Mouse (Mus musculus) retina, postnatal 7 days (tissue): ENCODE data around the gene Ssmem1.

Source experiments
- DNase-seq: peaks from one replicate; pipeline ENCODE4 v3.0.0-alpha.2; 2012; ENCODE audit warnings: low read depth, low spot score

Ssmem1 gene

GRCm38 (mm10) chr6:30554092-30554491 is 44.4 kb downstream of the Ssmem1 start:
- DNase-seq: no peak

GRCm38 (mm10) chr6:30554621-30555170 is 45.0 kb downstream of the Ssmem1 start:
- no peak for DNase-seq

GRCm38 (mm10) chr6:30556080-30556479 is 46.4 kb downstream of the Ssmem1 start:
- DNase-seq: no peak

GRCm38 (mm10) chr6:30559726-30560125 is 50.1 kb downstream of the Ssmem1 start:
- DNase-seq: no peak

- DNase-seq: no peak
These were observed 52.5 kb downstream of the Ssmem1 start for GRCm38 (mm10) chr6:30562132-30562531.

- DNase-seq: no peak
These were observed 53.9 kb downstream of the Ssmem1 start for GRCm38 (mm10) chr6:30563575-30563974.

GRCm38 (mm10) chr6:30564051-30564450 is 54.4 kb downstream of the Ssmem1 start:
- DNase-seq: no peak

- no peak for DNase-seq
These were observed 58.4 kb downstream of the Ssmem1 start, which contains the start of gene Cpa4 for GRCm38 (mm10) chr6:30568069-30568468. TSS of gene Cpa4 (plus strand) at chr6:30568369.

- DNase-seq: no peak
These were observed 59.7 kb downstream of the Ssmem1 start for GRCm38 (mm10) chr6:30569331-30569730.
